Mouse (Mus musculus) myocyte (in vitro differentiated cells): ENCODE results near the gene Mxi1. TPM values are rescaled to one million over a fixed set of nuclear protein-coding genes. Genes with fewer than 3 reads are reported as not detected.

ENCODE experiments used
- H3K27me3 ChIP-seq: one replicate; pipeline ENCODE4 v1.6.1; 2011; ENCODE audit not compliant: control insufficient read depth, insufficient read depth, insufficient read length
- H3K36me3 ChIP-seq: one replicate; pipeline ENCODE4 v1.6.1; 2011; ENCODE audit not compliant: control insufficient read depth, insufficient read depth
- H3K4me2 ChIP-seq: one replicate; pipeline ENCODE4 v1.6.1; 2011; ENCODE audit warnings: low read depth, control low read depth
- H3K4me3 ChIP-seq: one replicate; pipeline ENCODE4 v1.5.1; 2011; ENCODE audit warnings: mild to moderate bottlenecking, control low read depth, moderate library complexity
- H3K79me2 ChIP-seq: one replicate; pipeline ENCODE4 v1.6.1; 2011; ENCODE audit not compliant: control insufficient read depth, insufficient read depth
- H3ac ChIP-seq: one replicate; pipeline ENCODE4 v1.6.1; 2011; ENCODE audit not compliant: control insufficient read depth, insufficient read length
- CEBPB ChIP-seq: IDR thresholded peaks from 2 replicates; pipeline ENCODE4 v1.6.1; 2011; ENCODE audit warnings: mild to moderate bottlenecking, moderate library complexity; ENCODE audit not compliant: poor library complexity, insufficient read depth, severe bottlenecking
- E2F4 ChIP-seq: IDR thresholded peaks from one replicate; pipeline ENCODE4 v1.6.1; 2011; ENCODE audit warnings: mild to moderate bottlenecking, control low read depth, moderate library complexity; ENCODE audit not compliant: insufficient read depth
- MAX ChIP-seq: IDR thresholded peaks from one replicate; pipeline ENCODE4 v1.6.1; 2011; ENCODE audit warnings: low read depth, mild to moderate bottlenecking, control low read depth
- MYOD1 ChIP-seq, 3 experiments: IDR thresholded peaks; one replicate each; pipeline ENCODE4 v1.6.1; 2011; ENCODE audit warnings: control low read depth in 2 of 3, low read depth in 2 of 3, mild to moderate bottlenecking in 2 of 3, moderate library complexity in 1 of 3; ENCODE audit not compliant: insufficient read length in 2 of 3, control insufficient read depth in 1 of 3
- MYOG ChIP-seq, 3 experiments: IDR thresholded peaks; one replicate each; pipeline ENCODE4 v1.6.1; 2011; ENCODE audit warnings: control low read depth in 2 of 3, low read depth in 2 of 3, mild to moderate bottlenecking in 2 of 3; ENCODE audit not compliant: insufficient read length in 2 of 3, control insufficient read depth in 1 of 3, insufficient read depth in 1 of 3
- POLR2A ChIP-seq: IDR thresholded peaks from one replicate; pipeline ENCODE4 v1.6.1; 2011; ENCODE audit warnings: low read depth, mild to moderate bottlenecking, control low read depth, moderate library complexity; ENCODE audit not compliant: insufficient read length
- POLR2AphosphoS2 ChIP-seq: IDR thresholded peaks from one replicate; pipeline ENCODE4 v1.6.1; 2011; ENCODE audit warnings: low read depth, control low read depth; ENCODE audit not compliant: insufficient read length
- REST ChIP-seq: IDR thresholded peaks from one replicate; pipeline ENCODE4 v1.6.1; 2011; ENCODE audit warnings: mild to moderate bottlenecking, control low read depth, moderate library complexity; ENCODE audit not compliant: insufficient read depth, insufficient read length
- SRF ChIP-seq: IDR thresholded peaks from one replicate; pipeline ENCODE4 v1.6.1; 2011; ENCODE audit warnings: low read depth; ENCODE audit not compliant: control insufficient read depth, insufficient read length
- TCF12 ChIP-seq: IDR thresholded peaks from one replicate; pipeline ENCODE4 v1.6.1; 2011; ENCODE audit warnings: mild to moderate bottlenecking, control low read depth; ENCODE audit not compliant: poor library complexity, insufficient read depth, severe bottlenecking
- TCF3 ChIP-seq: IDR thresholded peaks from one replicate; pipeline ENCODE4 v1.6.1; 2011; ENCODE audit warnings: low read depth, control low read depth; ENCODE audit not compliant: insufficient read length
- USF1 ChIP-seq: IDR thresholded peaks from one replicate; pipeline ENCODE4 v1.6.1; 2011; ENCODE audit warnings: low read depth, mild to moderate bottlenecking, control low read depth, moderate library complexity
- polyA plus RNA-seq: library from polyadenylated mRNA; unstranded; fragments of >200 nt; fragmentation: generic; extraction: Trizol; gene quantifications from one replicate; pipeline ENCODE4 v1.2.1, GENCODE M21; 2012; ENCODE audit warnings: missing spikeins

Gene Mxi1
- polyA plus RNA-seq, 1 experiment: 11.9 TPM

GRCm38 (mm10) chr19:53340423-53340822 is 30.1 kb downstream of the Mxi1 start:
- Histone ChIP-seq H3K27me3 (no peaks in the 10 kb centered on the region), H3K4me3 (no peak overlapping the region), H3K36me3 (no peaks in the 10 kb centered on the region), H3K4me2 (no peak overlapping the region), H3ac (no peak overlapping the region), H3K79me2 (no peaks in the 10 kb centered on the region)
- TF ChIP-seq TCF3 (no peak), TCF12 (no peak), USF1 (peak; percentile 51), MYOD1 (IDR thresholded peaks at IDR 0.05; ENCODE audit: control insufficient read depth in 1 of 3, insufficient read length in 2 of 3, low read depth in 2 of 3) (no peak), SRF (no peak)

- H3ac ChIP-seq: no peak overlapping the region
- no peak for TF ChIP-seq MAX
- no peak for TF ChIP-seq MYOG (IDR thresholded peaks at IDR 0.05; ENCODE audit: control insufficient read depth in 1 of 3, insufficient read depth in 1 of 3, insufficient read length in 2 of 3, low read depth in 2 of 3)
- no peak for TF ChIP-seq TCF12
- no peak for TF ChIP-seq E2F4
- H3K27me3 ChIP-seq: no peaks in the 10 kb centered on the region
- H3K36me3 ChIP-seq: no peaks in the 10 kb centered on the region
- H3K4me2 ChIP-seq: no peak overlapping the region
- H3K79me2 ChIP-seq: no peaks in the 10 kb centered on the region
- no peak overlapping the region for H3K4me3 ChIP-seq
Measured at GRCm38 (mm10) chr19:53343174-53343881, 33.0 kb downstream of the Mxi1 start.

GRCm38 (mm10) chr19:53344062-53344461 is 33.7 kb downstream of the Mxi1 start:
- Histone ChIP-seq H3K4me2 (no peak overlapping the region), H3K36me3 (no peaks in the 10 kb centered on the region), H3ac (no peak overlapping the region), H3K4me3 (no peak overlapping the region), H3K27me3 (no peaks in the 10 kb centered on the region), H3K79me2 (no peaks in the 10 kb centered on the region)
- TF ChIP-seq REST (no peak), CEBPB (no peak), POLR2A (no peak), POLR2AphosphoS2 (no peak), MYOD1 (IDR thresholded peaks at IDR 0.05; ENCODE audit: control insufficient read depth in 1 of 3, insufficient read length in 2 of 3, low read depth in 2 of 3) (no peak), USF1 (no peak), MAX (no peak), TCF12 (no peak), SRF (no peak), TCF3 (no peak)

- TF ChIP-seq REST (no peak), POLR2A (no peak), USF1 (no peak), SRF (no peak), MAX (no peak), E2F4 (no peak), TCF3 (no peak)
- no peak overlapping the region for H3K4me3 ChIP-seq
- H3K27me3 ChIP-seq: no peaks in the 10 kb centered on the region
- H3K36me3 ChIP-seq: no peaks in the 10 kb centered on the region
- H3K79me2 ChIP-seq: no peaks in the 10 kb centered on the region
- no peak overlapping the region for H3K4me2 ChIP-seq
- H3ac ChIP-seq: no peak overlapping the region
Measured at GRCm38 (mm10) chr19:53345766-53346165, 35.4 kb downstream of the Mxi1 start.

- H3K4me3 ChIP-seq: no peak overlapping the region
- H3ac ChIP-seq: no peak overlapping the region
- H3K36me3 ChIP-seq: no peaks in the 10 kb centered on the region
- no peak overlapping the region for H3K4me2 ChIP-seq
- no peaks in the 10 kb centered on the region for H3K27me3 ChIP-seq
- no peak for TF ChIP-seq SRF
- TF ChIP-seq CEBPB: no peak
- TF ChIP-seq MAX: no peak
- no peak for TF ChIP-seq POLR2AphosphoS2
- no peak for TF ChIP-seq TCF3
- TF ChIP-seq MYOD1 (IDR thresholded peaks at IDR 0.05; ENCODE audit: control insufficient read depth in 1 of 3, insufficient read length in 2 of 3, low read depth in 2 of 3): no peak
- TF ChIP-seq MYOG (IDR thresholded peaks at IDR 0.05; ENCODE audit: control insufficient read depth in 1 of 3, insufficient read depth in 1 of 3, insufficient read length in 2 of 3, low read depth in 2 of 3): no peak
- TF ChIP-seq USF1: no peak
- no peak for TF ChIP-seq E2F4
- TF ChIP-seq REST: no peak
- TF ChIP-seq POLR2A: no peak
- no peak for TF ChIP-seq TCF12
- H3K79me2 ChIP-seq: no peaks in the 10 kb centered on the region
Measured at GRCm38 (mm10) chr19:53353864-53354263, 43.5 kb downstream of the Mxi1 start.
